In genomic region chr2:179537390-179537789, GRCm38 (mm10) we compare ENCODE assay signal across 10 mouse cellular contexts.
DNase-seq lines count a peak whose midpoint lies in the region; ATAC-seq and TF ChIP-seq lines count a peak whose summit lies in the region.
"Had no signal": no experiment of that assay in that cellular context is flagged by ENCODE, and none has a peak within 500 bp of the region (broad histone marks: within the 10 kb centered on the region; RNA-seq: fewer than 3 reads in every experiment).

No protein-coding gene starts in this region.

- no peak overlapping the region for H3K27ac ChIP-seq in heart, embryonic 11.5 days (ENCODE audit: low read depth, low read length)
- peak overlapping the region; percentile 77 for H3K27ac ChIP-seq in forebrain, embryonic 16.5 days (ENCODE audit: low read length)
- no peak overlapping the region for H3K27ac ChIP-seq in limb, embryonic 13.5 days
- no peak overlapping the region for H3K27ac ChIP-seq in liver, postnatal 0 days (ENCODE audit: low read depth)

- H3K4me2 ChIP-seq in heart, embryonic 11.5 days: peak overlapping the region; percentile 6; the same call in 1 of the 2 replicates
- peak overlapping the region; percentile 40 for H3K4me2 ChIP-seq in forebrain, embryonic 16.5 days (ENCODE audit: low read length)
- H3K4me2 ChIP-seq in limb, embryonic 13.5 days (replicated peaks): peak overlapping the region; percentile 38
- H3K4me2 ChIP-seq in liver, postnatal 0 days (ENCODE audit: low read depth, low read length): no peak overlapping the region

- ATAC-seq in heart, embryonic 11.5 days (replicated peaks; ENCODE audit: insufficient number of reproducible peaks, low FRiP score, low TSS enrichment): 0 out of 2 replicates have a peak, but pooled peaks have one; percentile 33
- ATAC-seq in forebrain, embryonic 16.5 days: peak; percentile 98
- ATAC-seq in limb, embryonic 13.5 days (ENCODE audit: low FRiP score, low read depth): peak; percentile 64; the same call in 1 of the 2 replicates
- ATAC-seq in liver, postnatal 0 days: no peak

- no peaks in the 10 kb centered on the region for H3K36me3 ChIP-seq in heart, embryonic 11.5 days (ENCODE audit: control insufficient read depth, insufficient read depth, low read length)
- no peaks in the 10 kb centered on the region for H3K36me3 ChIP-seq in forebrain, embryonic 16.5 days (ENCODE audit: control insufficient read depth, insufficient read depth)
- no peaks in the 10 kb centered on the region for H3K36me3 ChIP-seq in limb, embryonic 13.5 days
- no peaks in the 10 kb centered on the region for H3K36me3 ChIP-seq in liver, postnatal 0 days (replicated peaks; ENCODE audit: insufficient read depth, low read length)

- H3K4me1 ChIP-seq in heart, embryonic 11.5 days (ENCODE audit: control insufficient read depth, insufficient read depth, low read length): no peaks in the 10 kb centered on the region
- peaks cover 45% of the 10 kb centered on the region for H3K4me1 ChIP-seq in forebrain, embryonic 16.5 days (replicated peaks; ENCODE audit: control insufficient read depth, insufficient read depth, low read length)
- H3K4me1 ChIP-seq in limb, embryonic 13.5 days: peaks cover 33% of the 10 kb centered on the region
- no peaks in the 10 kb centered on the region for H3K4me1 ChIP-seq in liver, postnatal 0 days (ENCODE audit: insufficient read depth)
- H3K4me1 ChIP-seq: megakaryocyte, embryonic 14.5 days had no signal

- no peak for TF ChIP-seq CTCF in liver, postnatal 0 days (IDR thresholded peaks at IDR 0.05; ENCODE audit: low read depth)

- no peak overlapping the region for H3K9ac ChIP-seq in heart, embryonic 11.5 days (ENCODE audit: low read depth, low read length)
- peak overlapping the region; percentile 53 for H3K9ac ChIP-seq in forebrain, embryonic 16.5 days (replicated peaks; ENCODE audit: low read depth, low read length)
- H3K9ac ChIP-seq in limb, embryonic 13.5 days: peak overlapping the region; percentile 19; the same call in 1 of the 2 replicates
- no peak overlapping the region for H3K9ac ChIP-seq in liver, postnatal 0 days (replicated peaks)

- TF ChIP-seq EP300 in liver, postnatal 0 days (IDR thresholded peaks at IDR 0.05; ENCODE audit: low read depth): no peak

- no peaks in the 10 kb centered on the region for H3K9me3 ChIP-seq in heart, embryonic 11.5 days (replicated peaks; ENCODE audit: control insufficient read depth, low read length)
- H3K9me3 ChIP-seq in forebrain, embryonic 16.5 days (ENCODE audit: control insufficient read depth, low read length): no peaks in the 10 kb centered on the region
- H3K9me3 ChIP-seq in limb, embryonic 13.5 days: no peaks in the 10 kb centered on the region
- no peaks in the 10 kb centered on the region for H3K9me3 ChIP-seq in liver, postnatal 0 days (ENCODE audit: low read length)

- DNase-seq in heart, adult 9 months (ENCODE audit: low spot score in 2 of 2): no peak
- peak; percentile 19 for DNase-seq in kidney, postnatal 10 days
- peak; percentile 39 to 61 for DNase-seq in right cerebral cortex, postnatal 36 days (ENCODE audit: low spot score in 2 of 2)
- no peak for DNase-seq in thymus, postnatal 14 days
- DNase-seq in liver, postnatal 0 days: no peak

- 9% methylated on average over 19 of the region's 19 CpGs for WGBS in heart, embryonic 11.5 days (ENCODE audit: insufficient replicate concordance)
- under 1% methylated on average over 19 of the region's 19 CpGs for WGBS in forebrain, embryonic 16.5 days
- WGBS in limb, embryonic 13.5 days: 3% methylated on average over 19 of the region's 19 CpGs
- 14% methylated on average over 19 of the region's 19 CpGs for WGBS in liver, postnatal 0 days (ENCODE audit: insufficient replicate concordance)

- 0 out of 2 replicates have a peak, but pooled peaks cover 3% of the 10 kb centered on the region for H3K27me3 ChIP-seq in heart, embryonic 11.5 days (ENCODE audit: control insufficient read depth, insufficient read depth, low read length)
- no peaks in the 10 kb centered on the region for H3K27me3 ChIP-seq in forebrain, embryonic 16.5 days (replicated peaks; ENCODE audit: control insufficient read depth, insufficient read depth, low read length)
- peaks cover 6% of the 10 kb centered on the region; the same call in 1 of the 2 replicates for H3K27me3 ChIP-seq in limb, embryonic 13.5 days
- no peaks in the 10 kb centered on the region for H3K27me3 ChIP-seq in liver, postnatal 0 days (ENCODE audit: insufficient read depth, low read length)

- no peak overlapping the region for H3K4me3 ChIP-seq in heart, embryonic 11.5 days (ENCODE audit: low read depth, low read length)
- H3K4me3 ChIP-seq in forebrain, embryonic 16.5 days (replicated peaks; ENCODE audit: low read length): peak overlapping the region; percentile 6; the same call in 1 of the 2 replicates
- no peak overlapping the region for H3K4me3 ChIP-seq in limb, embryonic 13.5 days
- no peak overlapping the region for H3K4me3 ChIP-seq in liver, postnatal 0 days (ENCODE audit: low read depth, low read length)
- H3K4me3 ChIP-seq: erythroblast, embryonic 14.5 days; megakaryocyte, embryonic 14.5 days had no signal

Comparison
In these comparisons a context has a peak if more than half of its experiments do, and no peak if none do; other contexts are left out.
1. H3K9ac ChIP-seq: peak in forebrain, embryonic 16.5 days (single experiment) and limb, embryonic 13.5 days (single experiment); none in heart, embryonic 11.5 days (single experiment) and liver, postnatal 0 days (single experiment).
2. DNase-seq: peak in kidney, postnatal 10 days (single experiment) and right cerebral cortex, postnatal 36 days (2 of 2); none in heart, adult 9 months (0 of 2), thymus, postnatal 14 days (single experiment) and liver, postnatal 0 days (single experiment).